ENCODE assay signal across 9 mouse cellular contexts in the genomic region with DNA sequence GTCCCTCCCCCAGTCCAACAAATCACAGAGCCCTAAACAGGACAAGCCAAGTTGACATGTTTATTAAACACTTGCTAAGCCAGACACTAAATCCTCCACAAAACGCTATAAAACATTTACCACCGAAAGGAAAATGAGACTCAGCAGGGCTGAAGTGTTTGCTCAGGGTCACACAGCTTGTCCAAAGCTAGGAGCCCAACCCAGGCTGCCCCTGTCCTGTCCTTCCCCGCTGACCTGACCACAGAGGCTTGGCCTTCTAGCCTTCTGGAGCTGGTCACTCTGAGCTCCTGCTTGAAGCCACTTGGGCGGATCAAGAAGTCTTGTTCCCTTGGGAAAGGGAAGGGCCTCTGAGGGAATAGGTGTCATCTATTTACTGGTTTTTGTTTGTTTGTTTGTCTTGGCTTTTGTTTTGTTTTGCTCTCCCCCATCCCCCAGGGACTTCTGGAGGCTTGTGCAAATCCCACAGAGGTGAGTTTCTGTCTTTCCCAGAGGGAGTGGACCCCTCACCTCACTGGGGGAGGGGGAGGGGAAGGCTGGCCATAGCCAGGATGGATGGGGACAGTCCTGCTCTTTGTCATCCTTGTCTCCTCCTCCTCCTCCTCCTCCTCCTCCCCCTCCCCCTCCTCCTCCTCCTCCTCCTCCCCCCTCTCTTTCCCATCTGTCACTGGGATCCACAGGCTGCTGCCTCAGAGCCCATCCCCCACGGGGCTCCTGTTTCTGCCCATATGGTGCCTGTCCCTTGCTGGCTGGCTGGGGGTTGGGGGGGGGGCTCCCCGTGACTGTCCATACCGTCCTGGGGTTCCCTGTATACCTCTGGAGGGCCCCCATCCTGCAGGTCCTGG. TPM values are rescaled to one million over a fixed set of nuclear protein-coding genes. Genes with fewer than 3 reads are reported as not detected.
DNase-seq lines count a peak whose midpoint lies in the region; ATAC-seq and TF ChIP-seq lines count a peak whose summit lies in the region.
"Had no signal": no experiment of that assay in that cellular context is flagged by ENCODE, and none has a peak within 500 bp of the region (broad histone marks: within the 10 kb centered on the region; RNA-seq: fewer than 3 reads in every experiment).

No protein-coding gene starts in this region.

- no peaks in the 10 kb centered on the region for H3K36me3 ChIP-seq in lung, postnatal 0 days (ENCODE audit: insufficient read depth, low read length)
- H3K36me3 ChIP-seq in hindbrain, embryonic 15.5 days = no peaks in the 10 kb centered on the region
- H3K36me3 ChIP-seq in neural tube, embryonic 15.5 days = no peaks in the 10 kb centered on the region
- H3K36me3 ChIP-seq: liver, embryonic 13.5 days had no signal

- 0 out of 2 replicates have a peak overlapping the region, but pooled peaks have one; percentile 53 for H3K4me3 ChIP-seq in lung, postnatal 0 days (ENCODE audit: low read depth, low read length)
- no peak overlapping the region for H3K4me3 ChIP-seq in hindbrain, embryonic 15.5 days
- no peak overlapping the region for H3K4me3 ChIP-seq in neural tube, embryonic 15.5 days (replicated peaks)
- H3K4me3 ChIP-seq: liver, embryonic 13.5 days had no signal

- no peak for TF ChIP-seq CTCF in lung, postnatal 0 days (IDR thresholded peaks at IDR 0.05)

- 18% methylated on average over 7 of the region's 7 CpGs for WGBS in lung, postnatal 0 days
- WGBS in hindbrain, embryonic 15.5 days = 26% methylated on average over 6 of the region's 7 CpGs
- WGBS in neural tube, embryonic 15.5 days = 12% methylated on average over 6 of the region's 7 CpGs

- peak overlapping the region; percentile 95 for H3K27ac ChIP-seq in lung, postnatal 0 days (ENCODE audit: low read length)
- H3K27ac ChIP-seq in hindbrain, embryonic 15.5 days (replicated peaks) = 0 out of 2 replicates have a peak overlapping the region, but pooled peaks have one; percentile 38
- 0 out of 2 replicates have a peak overlapping the region, but pooled peaks have one; percentile 37 for H3K27ac ChIP-seq in neural tube, embryonic 15.5 days (replicated peaks)
- H3K27ac ChIP-seq: liver, embryonic 13.5 days had no signal

- no peak for DNase-seq in lung, postnatal 0 days (ENCODE audit: low spot score)
- DNase-seq in lung, postnatal 36 days = no peak
- DNase-seq in embryo, embryonic 11 days = peak; percentile 74
- DNase-seq in natural killer cell, adult 2 months (ENCODE audit: low spot score in 2 of 2) = no peak
- DNase-seq in spleen, postnatal 4 days (ENCODE audit: low spot score in 2 of 2) = no peak
- no peak for DNase-seq in thymus, postnatal 25 days
- DNase-seq: liver, embryonic 13.5 days had no signal

- H3K4me1 ChIP-seq in lung, postnatal 0 days (ENCODE audit: insufficient read depth, low read depth, low read length) = peaks cover 9% of the 10 kb centered on the region; the same call in 1 of the 2 replicates
- peaks cover 24% of the 10 kb centered on the region for H3K4me1 ChIP-seq in hindbrain, embryonic 15.5 days (replicated peaks)
- peaks cover 46% of the 10 kb centered on the region for H3K4me1 ChIP-seq in neural tube, embryonic 15.5 days

- H3K9me3 ChIP-seq in lung, postnatal 0 days (ENCODE audit: low read length) = no peaks in the 10 kb centered on the region
- no peaks in the 10 kb centered on the region for H3K9me3 ChIP-seq in hindbrain, embryonic 15.5 days
- H3K9me3 ChIP-seq in neural tube, embryonic 15.5 days (replicated peaks) = no peaks in the 10 kb centered on the region
- H3K9me3 ChIP-seq: liver, embryonic 13.5 days had no signal

- ATAC-seq in lung, postnatal 0 days = no peak
- ATAC-seq in hindbrain, embryonic 15.5 days (ENCODE audit: low FRiP score, low read depth) = 0 out of 2 replicates have a peak, but pooled peaks have one; percentile 14
- no peak for ATAC-seq in neural tube, embryonic 15.5 days (ENCODE audit: low FRiP score)

- no peak for TF ChIP-seq EP300 in lung, postnatal 0 days (IDR thresholded peaks at IDR 0.05)

- H3K4me2 ChIP-seq in lung, postnatal 0 days (replicated peaks; ENCODE audit: low read depth, low read length) = peak overlapping the region; percentile 51
- 0 out of 2 replicates have a peak overlapping the region, but pooled peaks have one; percentile 13 for H3K4me2 ChIP-seq in hindbrain, embryonic 15.5 days
- H3K4me2 ChIP-seq in neural tube, embryonic 15.5 days = 0 out of 2 replicates have a peak overlapping the region, but pooled peaks have one; percentile 26
- H3K4me2 ChIP-seq: liver, embryonic 13.5 days had no signal

- H3K27me3 ChIP-seq in lung, postnatal 0 days (replicated peaks; ENCODE audit: insufficient read depth, low read length) = no peaks in the 10 kb centered on the region
- 0 out of 2 replicates have a peak, but pooled peaks cover 7% of the 10 kb centered on the region for H3K27me3 ChIP-seq in hindbrain, embryonic 15.5 days
- peaks cover 13% of the 10 kb centered on the region; the same call in 1 of the 2 replicates for H3K27me3 ChIP-seq in neural tube, embryonic 15.5 days (replicated peaks)

- H3K9ac ChIP-seq in lung, postnatal 0 days (replicated peaks; ENCODE audit: low read depth) = no peak overlapping the region; the same call in 1 of the 2 replicates
- H3K9ac ChIP-seq in hindbrain, embryonic 15.5 days = no peak overlapping the region
- H3K9ac ChIP-seq in neural tube, embryonic 15.5 days (replicated peaks) = no peak overlapping the region
- H3K9ac ChIP-seq: liver, embryonic 13.5 days had no signal

RNA-seq across cellular contexts. Expression of a gene that starts 2.7 kb away (rescaled TPM):
- polyA plus RNA-seq in lung, postnatal 0 days (2015; fragmentation: Nextera tagmentation; extraction: Ambion mirVana) = 222 and 246 TPM in 2 replicates
- polyA plus RNA-seq in hindbrain, embryonic 15.5 days (2015; fragmentation: Nextera tagmentation; extraction: Ambion mirVana) = 3.0 and 5.1 TPM in 2 replicates
- 2.8 and 13.3 TPM in 2 replicates for polyA plus RNA-seq in neural tube, embryonic 15.5 days (2015; fragmentation: Nextera tagmentation; extraction: Ambion mirVana)

RNA-seq across cellular contexts. Expression of a gene that starts 10.1 kb away (rescaled TPM):
- 429 and 453 TPM in 2 replicates for polyA plus RNA-seq in lung, postnatal 0 days (2015; fragmentation: Nextera tagmentation; extraction: Ambion mirVana)
- 73.8 and 84.5 TPM in 2 replicates for polyA plus RNA-seq in hindbrain, embryonic 15.5 days (2015; fragmentation: Nextera tagmentation; extraction: Ambion mirVana)
- polyA plus RNA-seq in neural tube, embryonic 15.5 days (2015; fragmentation: Nextera tagmentation; extraction: Ambion mirVana) = 62.7 and 140 TPM in 2 replicates

RNA-seq across cellular contexts. Expression of a gene that starts 11.9 kb away (rescaled TPM):
- polyA plus RNA-seq in lung, postnatal 0 days (2015; fragmentation: Nextera tagmentation; extraction: Ambion mirVana) = 2.0 and 2.5 TPM in 2 replicates
- polyA plus RNA-seq in hindbrain, embryonic 15.5 days (2015; fragmentation: Nextera tagmentation; extraction: Ambion mirVana) = 180 and 184 TPM in 2 replicates
- polyA plus RNA-seq in neural tube, embryonic 15.5 days (2015; fragmentation: Nextera tagmentation; extraction: Ambion mirVana) = 148 and 198 TPM in 2 replicates

RNA-seq across cellular contexts. Expression of a gene that starts 43.6 kb away (rescaled TPM):
- polyA plus RNA-seq in lung, postnatal 0 days (2015; fragmentation: Nextera tagmentation; extraction: Ambion mirVana) = 123 and 134 TPM in 2 replicates
- polyA plus RNA-seq in hindbrain, embryonic 15.5 days (2015; fragmentation: Nextera tagmentation; extraction: Ambion mirVana) = 0.67 and 0.75 TPM in 2 replicates
- 1.4 and 12.8 TPM in 2 replicates for polyA plus RNA-seq in neural tube, embryonic 15.5 days (2015; fragmentation: Nextera tagmentation; extraction: Ambion mirVana)

RNA-seq across cellular contexts. Expression of a gene that starts 53.7 kb away (rescaled TPM):
- 93.9 and 96.2 TPM in 2 replicates for polyA plus RNA-seq in lung, postnatal 0 days (2015; fragmentation: Nextera tagmentation; extraction: Ambion mirVana)
- polyA plus RNA-seq in hindbrain, embryonic 15.5 days (2015; fragmentation: Nextera tagmentation; extraction: Ambion mirVana) = 95.9 and 99.5 TPM in 2 replicates
- polyA plus RNA-seq in neural tube, embryonic 15.5 days (2015; fragmentation: Nextera tagmentation; extraction: Ambion mirVana) = 112 and 113 TPM in 2 replicates

Comparison
In these comparisons a context has a peak if more than half of its experiments do, and no peak if none do; other contexts are left out.
1. H3K27ac ChIP-seq: peak in every context shown above with its lines; median percentile 95 in lung, postnatal 0 days; 38 in hindbrain, embryonic 15.5 days; 37 in neural tube, embryonic 15.5 days.
2. RNA of a gene that starts 2.7 kb away (polyA plus RNA-seq): 222 to 246 TPM in lung, postnatal 0 days; 3.0 to 5.1 TPM in hindbrain, embryonic 15.5 days and 2.8 to 13.3 TPM in neural tube, embryonic 15.5 days; every median in the first group is over 10 times any median in the second.
3. RNA of a gene that starts 11.9 kb away (polyA plus RNA-seq): 148 to 198 TPM in neural tube, embryonic 15.5 days and 180 to 184 TPM in hindbrain, embryonic 15.5 days; 2.0 to 2.5 TPM in lung, postnatal 0 days; every median in the first group is over 10 times any median in the second.
4. Peak in every context shown above with its lines, with median percentiles within 50 percentile points of each other: H3K4me2 ChIP-seq.